Mouse (Mus musculus) cerebellum, adult 9-10 months (tissue): ENCODE measurements at regions not wholly inside any gene's neighbourhood (a gene's known extent, or its start where the extent isn't known, plus 50 kb on each side); places are given as distances from the start of the nearest gene placed in this dataset.
"Not testable (repeated sequence)": the region's sequence is repeated elsewhere in the genome, so short reads cannot be mapped to it uniquely, and the experiment has no call there.

Source experiments
- DNase-seq: peaks from one replicate; pipeline ENCODE4 v3.0.0; 2022

DNA sequence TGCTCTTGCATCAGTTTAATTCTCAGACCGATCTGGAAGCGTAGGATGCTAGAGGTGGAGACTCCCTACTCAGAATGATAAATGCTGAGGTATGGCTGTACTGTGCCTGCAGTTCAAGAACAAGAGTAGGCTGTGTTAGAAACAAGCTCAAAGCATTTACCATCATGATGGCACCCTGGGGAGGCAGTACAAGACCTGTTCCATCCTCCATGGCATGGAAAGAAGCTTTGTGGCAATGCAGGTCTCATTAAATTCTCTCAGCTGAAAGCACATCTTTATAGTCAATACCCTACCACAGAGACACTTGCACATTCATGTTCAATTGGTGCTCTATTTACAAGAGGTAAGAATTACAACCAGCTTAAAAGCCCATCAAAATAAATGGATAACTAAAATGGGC lies 209.5 kb downstream of the Tbl1xr1 start:
- no peak for DNase-seq

DNA sequence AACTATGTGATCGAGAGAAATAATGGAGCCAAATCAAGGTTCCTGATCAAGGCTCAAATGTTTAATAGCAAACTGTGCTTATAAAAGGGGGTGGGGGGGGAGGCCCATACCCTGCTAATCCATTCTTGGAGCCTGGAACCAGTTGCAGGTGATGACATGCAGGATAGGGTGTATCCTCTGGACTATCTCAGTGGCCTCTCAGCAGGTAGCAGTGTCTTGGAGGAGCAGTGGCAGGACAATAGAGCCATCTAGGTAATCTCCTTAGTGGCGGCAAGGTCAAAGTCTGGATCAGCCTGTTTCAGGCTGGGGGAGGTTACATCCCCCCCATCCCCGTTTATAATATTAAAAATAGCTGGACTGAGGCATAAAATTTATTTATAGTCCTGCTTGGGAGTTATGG lies 217.0 kb downstream of the Tbl1xr1 start:
- DNase-seq = no peak

DNA sequence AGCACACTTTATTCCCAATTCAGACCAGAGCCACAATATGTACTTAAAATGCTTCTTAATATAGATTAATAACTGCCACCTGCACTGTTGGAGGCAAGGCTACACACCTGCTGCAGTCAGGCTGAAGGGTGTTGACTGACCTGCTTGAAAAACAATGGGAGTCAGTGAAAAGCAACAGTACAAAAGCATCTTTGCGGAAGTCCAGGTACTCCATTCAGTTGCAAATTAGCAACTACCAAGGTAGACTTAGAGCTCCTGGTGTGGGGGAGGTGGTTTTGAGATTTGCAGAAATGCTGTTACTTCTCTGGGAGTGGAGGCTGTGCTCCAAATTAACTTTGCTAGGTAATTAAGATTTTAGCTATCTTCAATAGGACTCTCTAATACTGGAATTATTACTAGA lies 217.6 kb downstream of the Tbl1xr1 start:
- DNase-seq = not testable (repeated sequence)

DNA sequence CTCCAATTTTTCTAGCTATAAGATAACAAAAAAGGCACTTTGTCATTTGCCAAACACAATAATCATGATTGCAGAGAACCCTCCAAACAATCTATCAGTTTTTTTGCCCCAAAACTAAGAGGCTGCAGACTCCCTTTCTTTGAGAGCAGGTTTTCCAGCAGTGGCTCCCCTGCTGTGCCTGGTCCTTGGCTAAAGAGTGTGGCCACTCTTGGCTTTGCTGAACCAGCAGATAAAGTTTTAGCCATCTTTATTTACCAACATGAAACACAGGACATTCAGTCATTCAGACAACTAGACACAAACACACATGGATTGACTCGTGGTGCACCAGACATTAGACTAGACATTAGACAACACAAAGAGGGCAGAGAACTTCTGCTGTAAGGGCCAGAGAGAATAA lies 220.5 kb downstream of the Tbl1xr1 start:
- not testable (repeated sequence) for DNase-seq

GRCm38 (mm10) chr3:22297831-22298230 lies 221.4 kb downstream of the Tbl1xr1 start:
- DNase-seq = not testable (repeated sequence)

DNA sequence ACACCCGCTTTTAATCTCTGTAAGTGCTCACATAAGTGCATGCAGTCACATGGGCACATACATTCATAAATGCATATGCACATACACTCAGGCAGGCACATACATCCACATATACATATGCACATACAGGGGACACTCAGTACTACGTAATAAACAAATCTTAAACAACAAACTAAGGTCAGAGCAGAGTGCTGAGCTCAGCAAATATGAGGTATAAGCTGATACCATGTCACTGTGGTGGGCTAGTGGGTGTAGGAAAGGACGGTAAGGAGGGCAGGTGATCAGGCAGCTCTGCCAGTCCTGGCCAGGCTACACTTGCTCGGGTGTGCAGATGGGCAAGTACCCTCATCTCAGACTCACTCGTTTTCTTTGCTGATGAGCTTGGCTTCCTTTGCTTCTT lies 224.1 kb downstream of the Tbl1xr1 start:
- DNase-seq = no peak

DNA sequence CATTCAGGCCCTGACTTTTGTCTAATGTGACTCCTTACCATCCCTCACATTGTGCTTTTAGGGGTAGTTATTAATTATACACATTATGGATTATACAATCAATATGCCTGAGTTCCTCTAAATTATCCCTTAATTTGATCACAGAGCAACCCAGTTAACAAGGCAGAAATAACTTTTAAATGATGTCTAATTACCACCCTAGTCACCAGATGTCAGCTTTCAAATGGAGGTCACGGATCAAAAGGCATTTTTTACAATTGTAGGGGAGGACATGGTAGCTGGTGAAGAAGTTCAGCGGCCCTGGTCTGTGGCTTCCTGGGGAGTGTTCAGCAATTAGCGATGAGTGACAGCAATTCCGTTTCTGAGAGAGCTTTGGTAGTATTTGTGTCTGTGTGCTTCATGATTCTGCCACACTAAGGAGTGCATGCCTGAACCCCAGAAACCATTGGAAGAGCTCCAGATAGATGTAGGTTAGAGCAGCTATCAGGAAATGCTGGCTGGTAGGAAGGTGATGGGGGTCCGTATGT lies 225.6 kb downstream of the Tbl1xr1 start:
- no peak for DNase-seq

GRCm38 (mm10) chr3:22304145-22304544 lies 227.7 kb downstream of the Tbl1xr1 start:
- DNase-seq = no peak

GRCm38 (mm10) chr3:22306624-22307023 lies 230.2 kb downstream of the Tbl1xr1 start:
- peak; percentile 12 for DNase-seq

- DNase-seq = peak; percentile 70
These were observed 232.5 kb downstream of the Tbl1xr1 start for GRCm38 (mm10) chr3:22308962-22309361.

DNA sequence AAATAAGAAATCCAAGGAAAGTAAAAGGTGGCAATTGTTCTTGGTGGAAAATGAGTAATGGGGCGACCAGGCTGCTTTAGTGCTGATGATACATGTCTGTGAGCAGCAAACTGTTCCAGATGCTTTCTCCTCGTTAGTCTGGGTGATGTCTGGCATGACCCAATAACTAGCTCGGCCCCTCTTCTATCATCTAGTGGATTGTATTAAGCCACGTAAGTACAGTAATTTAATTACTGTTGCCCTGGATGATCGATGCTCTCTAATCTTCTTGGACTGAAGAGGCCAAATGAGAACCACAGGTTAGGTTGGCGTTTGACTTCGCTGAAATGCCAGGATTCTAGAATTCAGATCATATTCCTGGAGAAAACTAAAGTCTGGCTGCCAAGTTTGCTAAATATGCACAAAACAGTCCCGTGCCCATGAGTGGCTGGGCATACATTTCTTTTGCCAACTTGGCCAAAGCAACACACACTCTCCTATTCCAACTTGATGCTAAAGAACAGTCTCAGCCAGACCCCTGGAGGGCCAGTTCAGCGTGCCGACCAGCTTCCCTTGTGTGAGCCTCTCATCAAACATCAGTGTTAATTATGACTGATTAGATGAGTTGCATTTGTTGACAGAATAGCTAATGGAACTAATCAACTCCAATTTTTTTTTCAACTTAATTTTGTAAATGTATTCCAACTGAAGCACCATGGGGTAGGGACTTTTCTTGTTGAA lies 240.2 kb downstream of the Tbl1xr1 start:
- no peak for DNase-seq

GRCm38 (mm10) chr3:22320425-22320824 lies 244.0 kb downstream of the Tbl1xr1 start:
- DNase-seq = not testable (repeated sequence)

DNA sequence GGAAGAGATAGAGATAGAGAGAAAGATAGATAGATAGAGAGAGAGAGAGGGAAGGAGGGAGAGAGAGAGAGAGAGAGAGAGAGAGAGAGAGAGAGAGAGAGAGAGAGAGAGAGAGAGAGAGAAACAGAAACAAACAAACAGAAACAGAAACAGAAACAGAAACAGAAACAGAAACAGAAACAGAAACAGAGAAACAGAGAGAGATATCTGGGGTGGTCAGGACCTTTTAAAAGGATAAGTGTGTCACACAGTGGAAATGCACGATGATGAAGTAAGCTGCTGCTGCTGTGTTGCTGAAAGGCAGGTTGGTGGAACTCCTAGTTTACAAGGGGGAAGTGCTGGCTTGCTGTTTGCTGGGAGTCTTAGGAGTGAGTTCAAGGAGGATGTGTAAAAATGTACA lies 254.8 kb downstream of the Tbl1xr1 start:
- no peak for DNase-seq
